9 mouse cellular contexts compared by ENCODE assay signal in the genomic region with DNA sequence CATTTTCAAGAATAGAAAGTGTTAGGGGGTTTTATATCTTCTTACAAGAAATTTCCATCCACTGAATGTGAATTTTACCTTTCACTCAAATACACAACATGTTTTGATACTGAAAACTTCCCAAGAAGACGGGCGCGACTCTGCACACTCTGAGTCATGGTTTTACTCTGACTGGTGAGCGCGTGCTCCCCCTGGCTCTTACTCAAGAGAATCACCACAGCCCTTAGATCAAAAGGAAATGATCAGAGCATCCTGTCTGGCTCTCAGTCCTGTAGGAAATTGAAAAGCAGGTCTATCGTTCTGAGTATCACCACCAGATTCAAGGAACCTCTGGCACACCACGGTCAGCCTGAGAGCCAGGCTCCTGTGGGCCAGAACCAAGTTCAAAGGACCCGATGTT. TPM values are rescaled to one million over a fixed set of nuclear protein-coding genes. Genes with fewer than 3 reads are reported as not detected.
A peak's percentile ranks its signal among the peaks of the same experiment; 100 is the strongest.
DNase-seq lines count a peak whose midpoint lies in the region; ATAC-seq and TF ChIP-seq lines count a peak whose summit lies in the region.
"Had no signal": no experiment of that assay in that cellular context is flagged by ENCODE, and none has a peak within 500 bp of the region (broad histone marks: within the 10 kb centered on the region; RNA-seq: fewer than 3 reads in every experiment).

No protein-coding gene starts in this region.

- H3K9ac ChIP-seq in forebrain, embryonic 13.5 days: no peak overlapping the region
- H3K9ac ChIP-seq: midbrain, embryonic 12.5 days had no signal

- intact Hi-C loops in left cerebral cortex, postnatal 25 days (cut with DNase I): loop anchor here (2.0 kb wide), 1 partner anchor 71 kb away; no protein-coding TSS in a partner anchor

- H3K27me3 ChIP-seq in forebrain, embryonic 13.5 days: no peaks in the 10 kb centered on the region
- H3K27me3 ChIP-seq: midbrain, embryonic 12.5 days had no signal

- no peak overlapping the region for H3K4me2 ChIP-seq in forebrain, embryonic 13.5 days
- H3K4me2 ChIP-seq: midbrain, embryonic 12.5 days had no signal

- peak; percentile 60 for TF ChIP-seq CTCF in cortical plate, adult 2 months (IDR thresholded peaks at IDR 0.05; ENCODE audit: extremely low read depth, insufficient read depth, low read length)

- H3K4me3 ChIP-seq in cortical plate, adult 2 months (ENCODE audit: insufficient read depth, low read length): no peak overlapping the region
- H3K4me3 ChIP-seq in forebrain, embryonic 13.5 days: no peak overlapping the region
- H3K4me3 ChIP-seq: midbrain, embryonic 12.5 days had no signal

- no peaks in the 10 kb centered on the region for H3K9me3 ChIP-seq in forebrain, embryonic 13.5 days (replicated peaks)
- H3K9me3 ChIP-seq: midbrain, embryonic 12.5 days had no signal

- no peak for TF ChIP-seq POLR2A in cortical plate, adult 2 months (IDR thresholded peaks at IDR 0.05; ENCODE audit: extremely low read depth, insufficient read depth, low read length)

- ATAC-seq in forebrain, embryonic 13.5 days: no peak

- H3K36me3 ChIP-seq in forebrain, embryonic 13.5 days (ENCODE audit: poor library complexity, severe bottlenecking): no peaks in the 10 kb centered on the region
- H3K36me3 ChIP-seq: midbrain, embryonic 12.5 days had no signal

- H3K4me1 ChIP-seq in cortical plate, adult 2 months (ENCODE audit: control insufficient read depth, insufficient read depth, low read length): no peaks in the 10 kb centered on the region
- H3K4me1 ChIP-seq in forebrain, embryonic 13.5 days: no peaks in the 10 kb centered on the region; the same call in 1 of the 2 replicates

- no peak overlapping the region for H3K27ac ChIP-seq in cortical plate, adult 2 months (ENCODE audit: insufficient read depth, low read length)
- H3K27ac ChIP-seq in forebrain, embryonic 13.5 days: no peak overlapping the region
- H3K27ac ChIP-seq: midbrain, embryonic 12.5 days had no signal

- DNase-seq in gastrocnemius, adult 18-20 months (ENCODE audit: low spot score): peak; percentile 25
- DNase-seq in gastrocnemius, postnatal 4 days (ENCODE audit: low spot score in 2 of 2): no peak
- DNase-seq in spleen, adult 18-20 months: peak; percentile 20 to 51
- DNase-seq in spleen, postnatal 14 days (ENCODE audit: low spot score in 2 of 2): no peak
- DNase-seq in left cerebral cortex, postnatal 25 days (ENCODE audit: low spot score in 2 of 2): peak; percentile 43 to 70
- peak; percentile 42 for DNase-seq in right cerebral cortex, postnatal 25 days

- 76% methylated on average over 8 of the region's 8 CpGs for WGBS in forebrain, embryonic 13.5 days

RNA-seq across cellular contexts. Expression of a gene that starts 5.8 kb away (rescaled TPM):
- 10 to 100 TPM; 19.4 to 27.6 TPM for total RNA-seq in gastrocnemius, adult 18-20 months (2021)
- 10 to 100 TPM; 27.2 to 29.9 TPM for total RNA-seq in gastrocnemius, postnatal 4 days (2021)
- polyA plus RNA-seq in cortical plate, adult 2 months (2012; rRNA removed): 37.4 and 46.6 TPM in 2 replicates
- total RNA-seq in left cerebral cortex, postnatal 25 days (2021): 10 to 100 TPM; 28.1 to 28.4 TPM
- polyA plus RNA-seq in forebrain, embryonic 13.5 days (2015; fragmentation: Nextera tagmentation; extraction: Ambion mirVana): 62.4 and 75.4 TPM in 2 replicates

RNA-seq across cellular contexts. Expression of a gene that starts 13.8 kb away (rescaled TPM):
- total RNA-seq in gastrocnemius, adult 18-20 months (2021): 1 to 10 TPM; 2.2 to 2.4 TPM
- total RNA-seq in gastrocnemius, postnatal 4 days (2021): 1 to 10 TPM; 1.8 to 2.2 TPM
- 0.96 and 1.0 TPM in 2 replicates for polyA plus RNA-seq in cortical plate, adult 2 months (2012; rRNA removed)
- total RNA-seq in left cerebral cortex, postnatal 25 days (2021): 1 to 10 TPM; 4.9 to 5.8 TPM
- 0.40 and 0.45 TPM in 2 replicates for polyA plus RNA-seq in forebrain, embryonic 13.5 days (2015; fragmentation: Nextera tagmentation; extraction: Ambion mirVana)

Comparison
In these comparisons a context has a peak if more than half of its experiments do, and no peak if none do; other contexts are left out.
1. DNase-seq: peak in gastrocnemius, adult 18-20 months (single experiment), spleen, adult 18-20 months (2 of 2), left cerebral cortex, postnatal 25 days (2 of 2) and right cerebral cortex, postnatal 25 days (single experiment); none in gastrocnemius, postnatal 4 days (0 of 2) and spleen, postnatal 14 days (0 of 2).